Mouse (Mus musculus) c-Kit-negative CD71-positive TER-119-positive erythroid progenitor cells, embryonic 14.5 days (primary cell): ENCODE results near the gene Krt34.

Experiments used
- DNase-seq: peaks from one replicate; pipeline ENCODE4 v3.0.0-alpha.2; 2013; ENCODE audit warnings: low read depth, low spot score

Krt34 gene

GRCm38 (mm10) chr11:100041454-100041853 lies at the start of gene Krt34:
TSS of gene Krt34 (minus strand) at chr11:100041554.
- no peak for DNase-seq

DNA sequence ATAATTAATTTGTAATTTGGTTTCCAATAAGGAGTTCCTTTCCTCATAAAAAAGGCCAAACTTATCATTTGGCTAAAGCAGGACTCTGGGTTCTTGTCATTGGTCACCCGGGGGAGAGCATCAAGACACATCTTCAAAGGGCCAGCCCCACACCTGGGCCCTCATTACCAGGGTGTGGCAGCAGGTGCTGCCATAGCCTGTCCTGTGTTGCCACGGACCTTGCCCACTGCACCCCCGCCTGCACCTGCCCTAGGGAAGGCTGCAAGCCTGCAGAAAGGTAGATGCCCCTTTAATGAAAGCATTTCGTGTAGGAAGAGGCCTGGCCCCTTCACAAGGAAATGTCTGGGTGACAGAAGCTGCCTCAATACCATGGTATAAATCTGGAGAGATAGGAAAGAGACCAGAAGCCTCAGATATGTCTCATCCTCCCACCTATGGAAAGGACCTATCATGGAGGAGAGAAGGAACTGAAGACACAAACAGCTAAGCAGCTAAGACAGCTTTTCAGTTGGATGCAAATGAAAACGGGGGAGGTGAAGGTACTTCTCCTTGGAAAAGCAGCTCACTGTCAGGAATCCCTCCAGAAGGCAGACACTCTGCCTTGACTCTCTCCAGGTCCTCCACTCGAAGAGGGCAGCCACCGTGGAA lies 47.1 kb upstream of the Krt34 start:
- no peak for DNase-seq

DNA sequence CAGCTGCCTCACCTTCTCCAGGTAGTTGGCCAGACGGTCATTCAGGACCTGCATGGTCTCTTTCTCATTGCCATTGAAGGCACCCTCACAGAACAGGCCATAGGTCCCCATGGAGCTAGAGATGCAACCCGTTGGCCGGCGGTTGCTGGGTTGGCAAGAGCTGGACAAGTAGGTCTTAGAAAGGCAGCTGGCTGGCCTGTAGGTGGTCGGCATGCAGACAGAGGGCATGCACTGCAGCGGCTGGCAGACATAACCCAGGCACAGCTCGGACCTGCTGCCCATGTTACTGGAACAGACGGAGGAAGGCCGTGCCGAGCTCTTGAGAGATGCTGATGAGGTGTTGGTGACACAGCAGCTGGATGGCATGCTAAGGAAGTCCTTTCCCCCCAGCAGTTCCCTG lies 46.5 kb upstream of the Krt34 start, which contains the start of gene Krt32:
Gene Krt32, minus strand, starts transcription at position 366 of the 400 bp plus-strand sequence.
- no peak for DNase-seq

GRCm38 (mm10) chr11:100073873-100074272 lies 32.5 kb upstream of the Krt34 start:
- no peak for DNase-seq

- no peak for DNase-seq
These were observed 26.1 kb upstream of the Krt34 start for GRCm38 (mm10) chr11:100067293-100068036.

- no peak for DNase-seq
These were observed 25.1 kb upstream of the Krt34 start for GRCm38 (mm10) chr11:100066236-100067010.

DNA sequence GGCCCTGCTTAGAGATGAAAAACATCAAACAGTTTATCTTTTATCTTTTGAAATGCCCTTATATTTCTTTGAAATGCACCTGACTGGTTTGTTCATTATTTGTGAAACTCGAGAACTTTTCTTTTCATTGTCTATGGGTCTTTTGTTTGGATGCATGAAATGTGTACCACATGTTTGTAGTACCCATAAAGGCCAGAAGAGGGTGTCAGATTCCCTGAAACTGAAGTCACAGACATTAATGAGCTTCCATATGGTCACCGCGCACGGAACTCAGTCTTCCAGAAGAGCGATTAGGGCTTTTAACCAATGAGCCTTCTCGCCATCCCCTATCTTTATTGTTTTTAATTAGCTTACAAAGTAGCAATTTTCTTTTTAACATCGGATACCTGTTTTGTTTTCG lies 17.5 kb upstream of the Krt34 start:
- DNase-seq = no peak

GRCm38 (mm10) chr11:100055686-100056655 lies 14.6 kb upstream of the Krt34 start:
- no peak for DNase-seq

DNA sequence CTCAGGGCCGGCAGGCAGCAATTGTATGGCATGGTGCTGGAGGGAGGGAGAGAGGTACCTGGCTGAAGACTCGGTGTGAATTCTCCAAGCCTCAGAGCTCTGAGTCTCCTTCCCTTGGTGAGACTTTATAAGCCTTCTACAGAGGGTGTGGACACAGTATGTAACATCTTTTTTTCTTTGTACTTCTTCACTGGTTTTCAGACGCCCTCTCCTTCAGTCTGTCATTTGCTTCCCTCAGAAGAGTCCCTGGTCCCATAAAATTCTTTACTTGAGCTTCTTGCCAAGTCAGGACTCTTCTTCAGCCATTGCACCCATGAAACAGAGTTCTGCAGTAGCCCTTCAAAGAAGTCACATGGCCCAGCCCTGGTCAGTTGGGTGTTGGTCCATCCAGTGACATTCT lies 9.1 kb upstream of the Krt34 start, which contains the start of gene Krt31:
Gene Krt31, minus strand, starts transcription at position 101 of the 400 bp plus-strand sequence.
- no peak for DNase-seq

GRCm38 (mm10) chr11:100047193-100047592 lies 5.8 kb upstream of the Krt34 start:
- DNase-seq = no peak

DNA sequence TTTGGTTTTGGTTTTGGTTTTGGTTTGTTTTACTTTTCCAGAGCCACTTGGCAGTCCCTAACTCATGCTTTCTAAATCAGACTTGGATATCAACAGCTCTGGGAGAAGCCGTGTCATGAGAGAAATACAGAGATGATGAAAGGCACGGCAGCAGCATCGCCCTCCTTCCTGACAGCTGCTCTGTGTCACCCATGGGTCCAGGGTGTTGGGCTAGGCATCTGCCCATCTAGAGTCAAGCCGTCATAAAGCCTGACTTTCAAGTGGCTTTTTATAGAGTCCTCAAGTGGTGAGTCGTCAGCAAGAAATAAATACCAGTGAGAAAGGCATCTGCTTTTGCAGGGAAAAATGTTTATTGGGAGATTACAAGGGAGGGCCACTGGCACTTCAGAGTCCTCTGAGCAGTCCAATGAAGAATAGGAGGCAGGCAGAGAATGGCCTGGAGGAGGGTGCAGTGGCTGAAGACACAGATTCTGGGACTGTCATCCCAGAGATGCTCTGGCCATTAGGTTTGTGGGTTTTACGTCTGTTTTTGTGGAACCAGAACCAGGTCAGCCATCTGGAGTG lies 5.0 kb upstream of the Krt34 start:
- no peak for DNase-seq

DNA sequence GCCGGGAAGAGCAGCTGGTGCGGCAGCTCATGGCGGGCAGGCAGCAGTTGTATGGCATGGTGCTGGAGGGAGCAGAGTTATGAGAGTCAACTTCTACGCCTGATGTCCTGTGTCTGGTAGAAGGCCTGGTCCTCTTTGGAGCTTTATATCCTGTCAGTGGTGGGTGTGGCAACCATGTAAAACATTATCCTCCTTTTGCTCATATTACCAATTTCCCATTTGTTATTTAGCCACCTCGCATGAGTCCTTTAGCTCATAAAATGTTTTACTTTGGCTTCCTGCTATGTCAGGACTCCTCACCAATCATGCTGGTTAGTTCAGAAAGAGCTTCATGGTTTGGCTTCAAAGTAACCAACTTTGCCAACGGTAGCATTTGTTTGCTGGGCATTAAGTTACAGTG lies 11.6 kb downstream of the Krt34 start, which contains the start of gene Krt33b:
Gene Krt33b, minus strand, starts transcription at position 101 of the 400 bp plus-strand sequence.
- DNase-seq = no peak

DNA sequence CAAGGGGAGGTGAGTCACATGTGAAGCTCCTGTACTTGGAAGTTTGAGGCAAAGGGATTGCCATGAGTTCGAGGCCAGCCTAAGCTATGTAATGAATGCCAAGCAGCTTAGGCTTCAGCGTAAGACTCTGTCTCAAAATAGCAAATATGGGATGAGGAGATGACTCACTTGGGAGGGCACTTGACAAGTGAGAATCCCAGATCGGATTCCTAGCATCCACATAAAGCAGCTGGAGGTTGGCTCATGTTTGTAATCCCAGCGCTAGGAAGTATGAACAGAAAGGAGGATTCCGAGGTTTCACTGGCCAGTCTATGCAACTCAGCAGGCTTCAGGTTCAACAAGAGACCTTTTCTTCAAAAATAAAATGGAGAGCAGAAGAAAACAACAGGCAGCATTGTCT lies 19.9 kb downstream of the Krt34 start:
- no peak for DNase-seq

GRCm38 (mm10) chr11:100019466-100019865 lies 21.9 kb downstream of the Krt34 start:
- no peak for DNase-seq

DNA sequence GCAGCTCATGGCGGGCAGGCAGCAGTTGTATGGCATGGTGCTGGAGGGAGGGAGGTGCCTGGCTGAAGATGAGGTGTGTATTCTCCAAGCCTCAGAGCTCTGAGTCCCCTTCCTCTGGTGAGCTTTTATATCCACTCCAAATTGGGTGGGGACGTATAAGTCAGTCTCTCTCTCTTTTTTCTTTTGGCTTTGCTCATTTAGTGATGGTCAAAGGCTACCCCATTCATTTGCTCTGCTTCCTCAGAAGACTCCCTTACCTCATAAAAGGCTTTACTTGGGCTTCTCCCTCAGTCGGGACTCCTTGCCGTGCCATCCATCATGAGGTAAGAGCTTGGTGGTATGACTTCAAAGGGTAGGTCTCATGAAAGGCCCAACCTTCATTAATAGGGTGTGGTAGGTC lies 25.2 kb downstream of the Krt34 start, which contains the start of gene Krt33a:
Gene Krt33a, minus strand, starts transcription at position 101 of the 400 bp plus-strand sequence.
- no peak for DNase-seq

- DNase-seq = no peak
These were observed 27.6 kb downstream of the Krt34 start for GRCm38 (mm10) chr11:100013691-100014171.

DNA sequence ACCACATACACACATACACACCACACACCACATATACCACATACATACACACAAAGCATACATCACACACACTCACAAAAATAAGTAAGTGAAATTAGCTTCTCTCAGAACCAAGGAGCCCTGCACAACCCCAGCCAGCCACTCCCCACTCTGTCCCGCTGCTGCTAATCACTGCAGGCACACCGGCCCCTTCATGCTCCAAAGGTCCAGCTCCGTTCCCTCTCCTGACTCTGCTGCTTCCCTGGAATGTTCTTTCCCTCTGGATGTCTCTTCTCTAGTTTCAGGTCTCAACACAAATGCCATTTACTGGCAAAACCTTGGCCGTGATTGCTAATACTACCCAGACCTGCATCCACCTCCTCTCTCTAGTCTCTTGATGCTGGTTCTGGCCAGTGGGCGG lies 30.7 kb downstream of the Krt34 start:
- no peak for DNase-seq

GRCm38 (mm10) chr11:100008336-100008735 lies 33.0 kb downstream of the Krt34 start:
- no peak for DNase-seq

GRCm38 (mm10) chr11:100006624-100007023 lies 34.7 kb downstream of the Krt34 start:
- peak; percentile 3 for DNase-seq

- no peak for DNase-seq
These were observed 35.4 kb downstream of the Krt34 start for GRCm38 (mm10) chr11:100005905-100006304.
